Mouse (Mus musculus) ES-Bruce4 (cell line): Measurements from ENCODE around the gene Tgoln1. TPM values are rescaled to one million over a fixed set of nuclear protein-coding genes. Genes with fewer than 3 reads are reported as not detected.
A peak's percentile ranks its signal among the peaks of the same experiment; 100 is the strongest.

Experiments used
- H3K27ac ChIP-seq: 2 replicates; pipeline ENCODE4 v1.5.1; 2012; ENCODE audit warnings: low read length, inconsistent platforms; ENCODE audit not compliant: insufficient read depth
- H3K27me3 ChIP-seq: 2 replicates; pipeline ENCODE4 v1.6.1; 2012; ENCODE audit warnings: mild to moderate bottlenecking, low read length, inconsistent platforms; ENCODE audit not compliant: control insufficient read depth, poor library complexity, insufficient read depth, severe bottlenecking
- H3K36me3 ChIP-seq: 2 replicates; pipeline ENCODE4 v1.6.1; 2012; ENCODE audit warnings: inconsistent platforms, mild to moderate bottlenecking, low read length, moderate library complexity; ENCODE audit not compliant: control insufficient read depth, poor library complexity, insufficient read depth, severe bottlenecking
- H3K4me1 ChIP-seq: one replicate; pipeline ENCODE4 v1.8.1; 2011; ENCODE audit warnings: low read length; ENCODE audit not compliant: control insufficient read depth, insufficient read depth
- H3K4me3 ChIP-seq: 2 replicates; pipeline ENCODE4 v1.5.1; 2011; ENCODE audit warnings: low read depth, mild to moderate bottlenecking, low read length
- H3K9ac ChIP-seq: 2 replicates; pipeline ENCODE4 v1.6.1; 2012; ENCODE audit warnings: low read depth, mild to moderate bottlenecking, inconsistent platforms; ENCODE audit not compliant: poor library complexity, severe bottlenecking
- H3K9me3 ChIP-seq: replicated peaks from 2 replicates; pipeline ENCODE4 v1.6.1; 2012; ENCODE audit warnings: mild to moderate bottlenecking, low read length, inconsistent platforms; ENCODE audit not compliant: control insufficient read depth, poor library complexity, insufficient read depth, severe bottlenecking
- CTCF ChIP-seq: IDR thresholded peaks from one replicate; pipeline ENCODE4 v1.8.1; 2011; ENCODE audit warnings: low read depth, low read length
- EP300 ChIP-seq: IDR thresholded peaks from 2 replicates; pipeline ENCODE4 v1.6.1; 2011; ENCODE audit warnings: low read depth, low read length; ENCODE audit not compliant: insufficient read depth
- POLR2A ChIP-seq: IDR thresholded peaks from one replicate; pipeline ENCODE4 v1.8.1; 2011; ENCODE audit warnings: low read length; ENCODE audit not compliant: insufficient read depth
- polyA plus RNA-seq: library from polyadenylated mRNA; stranded (reverse); fragments of >200 nt; gene quantifications from 2 replicates; pipeline ENCODE4 v1.2.4, GENCODE M21; 2011; ENCODE audit warnings: low read depth; ENCODE audit not compliant: missing spikeins, insufficient read depth, insufficient read length

Tgoln1 gene
- polyA plus RNA-seq, 1 experiment, result 34.1 TPM

- no peak overlapping the region for H3K9ac ChIP-seq
- H3K27me3 ChIP-seq, result no peaks in the 10 kb centered on the region
- peaks cover 5% of the 10 kb centered on the region for H3K4me1 ChIP-seq
- H3K4me3 ChIP-seq, result no peak overlapping the region
- H3K9me3 ChIP-seq, result no peaks in the 10 kb centered on the region
- peak overlapping the region; percentile 23 for H3K27ac ChIP-seq
- no peaks in the 10 kb centered on the region for H3K36me3 ChIP-seq
- TF ChIP-seq CTCF, result no peak
- TF ChIP-seq EP300, result peak; percentile 53; the same call in 1 of the 2 replicates
- no peak for TF ChIP-seq POLR2A
These were observed 39.2 kb upstream of the Tgoln1 start for GRCm38 (mm10) chr6:72656053-72656442.

GRCm38 (mm10) chr6:72655309-72656052 lies 38.7 kb upstream of the Tgoln1 start:
- peak overlapping the region; percentile 4 for H3K27ac ChIP-seq
- 0 out of 2 replicates have a peak overlapping the region, but pooled peaks have one; percentile 35 for H3K9ac ChIP-seq
- H3K9me3 ChIP-seq, result no peaks in the 10 kb centered on the region
- no peak for TF ChIP-seq CTCF
- no peak for TF ChIP-seq POLR2A
- no peak for TF ChIP-seq EP300
- peaks cover 5% of the 10 kb centered on the region for H3K4me1 ChIP-seq
- no peaks in the 10 kb centered on the region for H3K27me3 ChIP-seq
- no peaks in the 10 kb centered on the region for H3K36me3 ChIP-seq
- H3K4me3 ChIP-seq, result peak overlapping the region; percentile 55

- H3K9me3 ChIP-seq, result no peaks in the 10 kb centered on the region
- no peaks in the 10 kb centered on the region for H3K36me3 ChIP-seq
- TF ChIP-seq POLR2A, result no peak
- TF ChIP-seq CTCF, result no peak
- no peak for TF ChIP-seq EP300
- H3K9ac ChIP-seq, result no peak overlapping the region
- no peak overlapping the region for H3K27ac ChIP-seq
- H3K4me3 ChIP-seq, result no peak overlapping the region
- no peaks in the 10 kb centered on the region for H3K27me3 ChIP-seq
- H3K4me1 ChIP-seq, result peaks cover 8% of the 10 kb centered on the region
These were observed 37.6 kb upstream of the Tgoln1 start for GRCm38 (mm10) chr6:72654355-72654754.

- no peak overlapping the region for H3K27ac ChIP-seq
- TF ChIP-seq EP300 (no peak), POLR2A (no peak), CTCF (no peak)
- no peaks in the 10 kb centered on the region for H3K36me3 ChIP-seq
- no peaks in the 10 kb centered on the region for H3K27me3 ChIP-seq
- H3K9ac ChIP-seq, result no peak overlapping the region
- no peaks in the 10 kb centered on the region for H3K9me3 ChIP-seq
- H3K4me3 ChIP-seq, result no peak overlapping the region
- peaks cover 8% of the 10 kb centered on the region for H3K4me1 ChIP-seq
These were observed 36.6 kb upstream of the Tgoln1 start for GRCm38 (mm10) chr6:72653419-72653818.

GRCm38 (mm10) chr6:72650338-72650851 lies 33.6 kb upstream of the Tgoln1 start:
- H3K27ac ChIP-seq, result no peak overlapping the region
- H3K9ac ChIP-seq, result no peak overlapping the region
- no peak overlapping the region for H3K4me3 ChIP-seq
- no peaks in the 10 kb centered on the region for H3K27me3 ChIP-seq
- TF ChIP-seq EP300, result no peak
- TF ChIP-seq POLR2A, result no peak
- TF ChIP-seq CTCF, result no peak
- H3K9me3 ChIP-seq, result no peaks in the 10 kb centered on the region
- H3K4me1 ChIP-seq, result peaks cover 3% of the 10 kb centered on the region
- no peaks in the 10 kb centered on the region for H3K36me3 ChIP-seq

GRCm38 (mm10) chr6:72648002-72648595 lies 31.3 kb upstream of the Tgoln1 start:
- Histone ChIP-seq H3K27me3 (no peaks in the 10 kb centered on the region), H3K4me1 (peaks cover 3% of the 10 kb centered on the region), H3K9ac (peak overlapping the region; percentile 9; the same call in 1 of the 2 replicates), H3K9me3 (no peaks in the 10 kb centered on the region), H3K36me3 (no peaks in the 10 kb centered on the region), H3K4me3 (peak overlapping the region; percentile 11), H3K27ac (no peak overlapping the region)
- TF ChIP-seq POLR2A, result no peak
- TF ChIP-seq CTCF, result no peak
- TF ChIP-seq EP300, result no peak
